In the genomic region with DNA sequence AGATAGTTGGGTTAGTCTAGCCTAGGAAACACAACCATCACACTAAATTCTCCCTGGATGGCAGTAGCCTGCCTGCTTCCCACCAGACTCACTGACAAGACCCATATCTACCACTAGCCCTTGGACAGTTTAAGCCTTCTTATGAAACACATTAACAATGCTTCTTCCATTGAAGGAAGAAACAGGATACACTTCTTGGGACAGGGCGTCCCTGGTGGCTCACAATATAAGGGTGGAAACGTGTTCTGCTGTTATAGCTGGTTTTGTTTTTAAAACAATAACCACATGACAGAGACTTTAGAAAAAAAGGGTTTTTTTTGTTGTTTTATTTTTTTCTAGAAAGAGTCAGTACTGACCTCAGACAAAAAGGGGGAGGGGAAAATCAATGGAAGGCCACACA, we compare ENCODE assay signal across 16 mouse cellular contexts. TPM values are rescaled to one million over a fixed set of nuclear protein-coding genes. Genes with fewer than 3 reads are reported as not detected.
A peak's percentile ranks its signal among the peaks of the same experiment; 100 is the strongest.
DNase-seq lines count a peak whose midpoint lies in the region; ATAC-seq and TF ChIP-seq lines count a peak whose summit lies in the region.
"Had no signal": no experiment of that assay in that cellular context is flagged by ENCODE, and none has a peak within 500 bp of the region (broad histone marks: within the 10 kb centered on the region; RNA-seq: fewer than 3 reads in every experiment).

No protein-coding gene starts in this region.

- ATAC-seq in heart, embryonic 15.5 days (replicated peaks; ENCODE audit: insufficient number of reproducible peaks, insufficient read depth, low FRiP score, low read depth), result no peak

- H3K9ac ChIP-seq in heart, embryonic 15.5 days, result no peak overlapping the region

- no peak; the same call in none of the 2 replicates for TF ChIP-seq CTCF in left cerebral cortex, adult 2 months (IDR thresholded peaks at IDR 0.05)
- no peak for TF ChIP-seq CTCF in testis, adult 2 months (IDR thresholded peaks at IDR 0.05; ENCODE audit: control insufficient read depth, insufficient read depth, insufficient replicate concordance, low read depth, low read length)

- no peak for TF ChIP-seq POLR2A in testis, adult 2 months (IDR thresholded peaks at IDR 0.05; ENCODE audit: control insufficient read depth, low read depth, low read length)

- DNase-seq in heart, adult 9 months (ENCODE audit: low spot score in 2 of 2), result no peak
- DNase-seq in left cerebral cortex, adult 2 months (ENCODE audit: extremely low spot score in 1 of 2, low spot score in 2 of 2), result no peak
- DNase-seq in left cerebral cortex, adult 11 months (ENCODE audit: low spot score), result no peak
- no peak for DNase-seq in testis, postnatal 10 days (ENCODE audit: low spot score)
- DNase-seq in gastrocnemius, postnatal 25 days, result no peak
- DNase-seq: adrenal gland, postnatal 14 days; cerebellum, postnatal 10 days; kidney, postnatal 14 days; layer of hippocampus, postnatal 36 days; lung, postnatal 10 days; right cerebral cortex, adult 18-20 months; thymus, adult 18-20 months had no signal

- H3K36me3 ChIP-seq in heart, embryonic 15.5 days, result no peaks in the 10 kb centered on the region
- H3K36me3 ChIP-seq in testis, adult 2 months (ENCODE audit: control insufficient read depth, insufficient read depth, low read length), result no peaks in the 10 kb centered on the region
- H3K36me3 ChIP-seq: embryonic facial prominence, embryonic 10.5 days; midbrain, embryonic 10.5 days had no signal

- H3K4me1 ChIP-seq in heart, embryonic 15.5 days (replicated peaks), result peaks cover 38% of the 10 kb centered on the region
- H3K4me1 ChIP-seq in testis, adult 2 months (ENCODE audit: control insufficient read depth, insufficient read depth, low read length), result peaks cover 15% of the 10 kb centered on the region

- H3K27me3 ChIP-seq in heart, embryonic 15.5 days, result no peaks in the 10 kb centered on the region
- no peaks in the 10 kb centered on the region for H3K27me3 ChIP-seq in testis, adult 2 months (ENCODE audit: control insufficient read depth, insufficient read depth, low read length)

- no peaks in the 10 kb centered on the region for H3K9me3 ChIP-seq in heart, embryonic 15.5 days (replicated peaks)
- H3K9me3 ChIP-seq: embryonic facial prominence, embryonic 10.5 days; midbrain, embryonic 10.5 days had no signal

- H3K4me2 ChIP-seq in heart, embryonic 15.5 days, result no peak overlapping the region

- 76% methylated on average over 2 of the region's 2 CpGs for WGBS in heart, embryonic 15.5 days

- intact Hi-C loops in left cerebral cortex, adult 2 months (cut with DNase I), result no loop called here

- H3K27ac ChIP-seq in heart, embryonic 15.5 days, result peak overlapping the region; percentile 51; the same call in 1 of the 2 replicates
- H3K27ac ChIP-seq in left cerebral cortex, adult 2 months, result peak overlapping the region; percentile 25; the same call in 1 of the 2 replicates
- H3K27ac ChIP-seq in testis, adult 2 months (ENCODE audit: control insufficient read depth, insufficient read depth, low read depth, low read length), result peak overlapping the region; percentile 16; the same call in 1 of the 2 replicates
- H3K27ac ChIP-seq: embryonic facial prominence, embryonic 10.5 days; midbrain, embryonic 10.5 days had no signal

- H3K4me3 ChIP-seq in heart, embryonic 15.5 days, result no peak overlapping the region
- H3K4me3 ChIP-seq in left cerebral cortex, adult 2 months, result no peak overlapping the region
- H3K4me3 ChIP-seq in testis, adult 2 months (ENCODE audit: control insufficient read depth, low read depth, low read length), result no peak overlapping the region
- H3K4me3 ChIP-seq: embryonic facial prominence, embryonic 10.5 days; midbrain, embryonic 10.5 days had no signal

RNA-seq across cellular contexts. Expression of a gene that starts 4.3 kb away (rescaled TPM):
- 103 and 126 TPM in 2 replicates for polyA plus RNA-seq in heart, embryonic 15.5 days (2015; fragmentation: Nextera tagmentation; extraction: Ambion mirVana)
- 100 to 1,000 TPM; 160 to 161 TPM for total RNA-seq in left cerebral cortex, adult 2 months (2021)
- polyA plus RNA-seq in testis, adult 2 months (2012; rRNA removed), result 12.9 and 13.0 TPM in 2 replicates
- 100 to 1,000 TPM; 124 to 147 TPM for total RNA-seq in gastrocnemius, postnatal 25 days (2021)
